Mouse (Mus musculus): ENCODE measurements around the gene Dstyk.

GRCm38 (mm10) chr1:132410657-132411056, 6.7 kb upstream of the Dstyk start:
- no peak for TF ChIP-seq CTCF (IDR thresholded peaks at IDR 0.05; ENCODE audit: low read depth)
- no peak for TF ChIP-seq EP300 (IDR thresholded peaks at IDR 0.05; ENCODE audit: low read depth)

Data from heart, postnatal 0 days (tissue).